Mouse (Mus musculus) retina, embryonic 14.5 days (tissue): ENCODE data around the gene Phb.

ENCODE experiments used
- DNase-seq: peaks from one replicate; pipeline ENCODE4 v3.0.0-alpha.2; 2015; ENCODE audit warnings: low spot score

The Phb gene

DNA sequence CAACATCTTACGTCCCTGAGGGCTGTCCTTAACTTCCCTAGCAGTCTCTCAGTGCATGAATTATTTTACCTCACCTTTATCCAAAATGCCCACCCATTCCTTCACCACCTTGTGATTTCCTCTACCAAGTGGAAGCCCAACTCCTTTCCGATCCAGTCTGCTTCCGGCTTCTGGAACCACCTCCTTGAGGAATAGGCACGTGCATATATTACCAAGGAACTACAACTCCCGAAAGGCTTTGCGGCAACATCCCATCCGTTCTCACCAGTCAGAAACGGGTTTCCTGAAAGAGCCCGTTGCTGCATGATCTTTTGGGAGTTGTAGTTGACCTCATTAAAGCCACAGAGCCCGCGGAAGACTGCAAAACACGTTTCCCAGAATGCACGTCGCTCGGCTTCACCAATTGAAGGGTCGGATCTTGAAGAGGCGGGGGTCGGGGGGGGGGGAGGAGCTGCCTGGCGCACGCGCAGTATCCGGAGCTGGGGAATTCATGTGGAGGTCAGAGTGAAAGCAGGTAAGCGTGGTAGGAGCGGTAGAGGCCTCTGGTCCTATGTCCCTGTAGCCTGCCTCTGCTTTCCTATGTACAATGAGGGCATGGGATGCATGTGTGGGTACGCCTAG is at the start of gene Phb:
TSS of gene Phb (plus strand) at position 429 of the 621 bp plus-strand sequence.
- DNase-seq, result peak; percentile 99

DNA sequence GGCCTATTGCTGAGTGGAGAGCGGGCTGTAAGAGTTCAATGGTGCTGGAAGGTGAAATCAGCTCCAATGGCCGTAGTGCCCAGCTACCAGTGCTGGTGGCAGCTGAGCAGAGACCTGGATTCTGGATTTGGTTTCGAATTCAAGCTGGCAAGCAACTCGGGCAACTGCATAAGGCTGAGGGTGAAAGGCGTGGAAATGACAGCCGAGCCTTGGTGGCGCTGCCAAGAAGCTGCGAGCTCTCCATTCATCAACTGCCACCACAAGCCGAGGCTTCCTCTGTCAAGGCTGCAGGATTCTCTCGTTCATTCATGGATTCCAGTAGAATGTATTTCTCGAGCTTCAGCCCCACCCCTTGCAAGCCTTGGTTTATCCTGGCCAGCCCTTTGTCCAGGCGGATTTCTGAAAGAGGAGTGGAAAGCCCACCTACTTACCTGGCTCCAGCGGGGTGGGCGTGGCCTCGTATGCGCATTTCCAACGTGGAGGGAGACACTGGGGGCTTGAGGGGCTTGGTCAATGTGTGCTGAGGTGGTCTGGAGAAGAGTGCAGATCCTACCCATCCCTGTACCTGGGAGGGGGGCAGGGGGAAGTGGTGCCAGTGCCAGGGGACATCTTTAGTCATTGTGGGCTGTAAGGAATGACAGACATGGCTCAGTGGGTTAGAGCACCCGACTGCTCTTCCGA is 48.8 kb upstream of the Phb start:
- no peak for DNase-seq

GRCm38 (mm10) chr11:95619081-95619480 is 47.7 kb upstream of the Phb start:
- DNase-seq, result no peak

DNA sequence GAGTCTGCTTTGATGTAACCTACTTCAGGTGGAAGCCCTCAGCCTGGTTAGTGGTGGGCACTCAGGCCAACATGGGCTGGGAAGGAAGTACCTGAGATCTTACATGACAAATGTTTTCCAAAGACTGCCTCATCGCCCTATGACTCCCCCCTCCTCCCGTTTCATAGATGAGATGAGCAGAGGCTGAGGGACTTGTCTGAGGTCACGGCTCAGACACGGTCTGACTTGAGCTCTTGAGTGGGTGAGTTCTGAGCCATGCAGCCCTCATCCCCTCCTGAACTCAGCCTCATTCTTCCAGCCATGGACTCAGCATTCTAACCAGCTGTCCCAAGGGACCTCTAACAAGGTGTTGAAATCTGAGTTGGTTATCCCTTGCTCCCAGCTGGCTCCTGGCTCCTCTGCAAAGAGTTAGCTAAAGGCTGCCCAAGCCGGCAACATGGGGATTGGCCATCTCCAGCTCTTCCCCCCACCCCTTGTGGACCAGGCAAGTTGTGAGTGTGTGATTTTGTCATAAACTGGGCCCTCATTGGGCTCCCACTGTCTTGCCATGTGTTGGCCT is 46.8 kb upstream of the Phb start:
- no peak for DNase-seq

DNA sequence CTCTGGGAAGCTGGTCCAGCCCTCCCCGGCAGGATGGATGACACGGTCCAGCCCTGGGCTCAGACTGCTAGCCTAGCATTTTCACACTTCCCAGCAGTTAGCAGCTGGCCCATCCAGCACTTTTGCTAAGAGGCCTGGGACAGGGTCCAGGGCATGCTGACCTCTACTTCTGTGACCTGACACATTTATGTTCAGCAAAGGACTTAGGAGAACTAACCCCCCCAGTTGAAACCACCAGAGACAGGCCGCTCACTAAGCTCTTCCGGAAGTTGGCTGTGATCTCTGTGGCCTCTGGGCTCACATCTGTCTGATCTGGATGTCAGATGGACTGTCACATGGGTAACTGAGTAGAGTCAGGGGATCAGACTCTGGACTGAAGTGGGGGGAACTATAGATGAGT is 45.7 kb upstream of the Phb start:
- DNase-seq, result no peak

- DNase-seq, result no peak
These were observed 45.1 kb upstream of the Phb start for GRCm38 (mm10) chr11:95621541-95622130.

DNA sequence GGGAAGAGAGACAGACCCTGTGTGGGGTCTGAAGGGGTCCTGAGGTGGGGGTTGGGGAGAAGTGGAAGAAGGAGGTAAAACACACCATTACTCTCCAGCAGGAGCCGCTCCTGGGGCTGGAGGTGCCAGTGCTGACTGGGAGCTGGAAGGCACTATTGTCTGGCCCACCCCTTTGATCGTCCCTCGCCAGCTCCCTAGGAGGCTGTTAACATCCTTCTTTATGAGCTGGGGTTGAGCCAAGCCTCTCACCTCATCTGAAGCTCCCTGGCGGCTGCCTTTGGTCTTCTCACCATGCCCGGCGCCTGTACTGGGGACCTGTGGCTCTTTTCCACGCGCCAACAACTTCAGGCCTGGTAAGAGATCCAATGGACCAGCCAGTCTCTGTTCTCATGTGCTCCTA is 44.3 kb upstream of the Phb start:
- DNase-seq, result no peak

- DNase-seq, result no peak
These were observed 36.2 kb upstream of the Phb start for GRCm38 (mm10) chr11:95630558-95630957.

DNA sequence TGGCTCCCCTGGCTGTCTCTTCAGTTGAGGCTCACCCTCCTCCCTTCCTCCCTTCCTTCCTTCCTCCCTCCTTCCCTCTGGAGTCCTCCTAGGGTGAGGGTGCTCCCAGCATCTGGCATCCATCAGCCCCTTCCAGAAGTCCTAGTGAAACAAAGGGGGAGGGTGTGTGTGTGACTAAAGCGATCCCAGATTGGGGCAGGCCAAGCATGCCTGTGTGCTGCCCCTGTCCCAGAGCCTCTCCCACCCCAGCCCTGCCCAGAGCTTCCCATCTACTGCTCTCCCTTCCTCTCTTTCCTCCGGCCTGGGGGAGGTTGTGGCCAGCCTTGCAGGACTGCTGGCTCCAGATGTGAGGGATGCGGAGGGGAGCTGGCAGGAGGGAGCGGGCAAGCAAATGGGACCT is 35.5 kb upstream of the Phb start:
- DNase-seq, result no peak

- peak; percentile 62 for DNase-seq
These were observed 34.3 kb upstream of the Phb start for GRCm38 (mm10) chr11:95632474-95632873.

DNA sequence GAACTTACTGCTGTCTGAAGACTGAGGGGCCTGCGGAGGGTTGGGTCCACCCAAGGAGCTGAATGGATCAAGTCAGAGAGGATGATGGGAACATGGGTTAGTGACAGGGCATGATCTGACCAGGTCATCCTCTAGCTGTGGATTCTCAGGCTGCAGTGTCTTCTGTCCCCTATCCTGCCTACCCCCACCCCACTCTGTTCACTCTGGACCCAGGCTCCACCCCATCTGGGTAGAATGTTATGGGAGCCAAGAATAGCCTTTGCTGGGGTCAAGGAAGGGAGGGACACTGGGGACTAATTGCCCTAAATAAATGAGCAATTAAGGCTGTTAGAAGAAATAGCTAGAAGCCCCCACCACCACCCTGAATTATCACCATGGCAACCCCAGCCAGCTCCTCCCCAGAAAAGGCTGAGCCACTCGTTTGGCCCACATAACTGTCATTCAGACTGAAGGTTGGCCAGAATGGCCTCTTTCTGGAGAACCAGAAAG is 33.2 kb upstream of the Phb start:
- peak; percentile 84 for DNase-seq

DNA sequence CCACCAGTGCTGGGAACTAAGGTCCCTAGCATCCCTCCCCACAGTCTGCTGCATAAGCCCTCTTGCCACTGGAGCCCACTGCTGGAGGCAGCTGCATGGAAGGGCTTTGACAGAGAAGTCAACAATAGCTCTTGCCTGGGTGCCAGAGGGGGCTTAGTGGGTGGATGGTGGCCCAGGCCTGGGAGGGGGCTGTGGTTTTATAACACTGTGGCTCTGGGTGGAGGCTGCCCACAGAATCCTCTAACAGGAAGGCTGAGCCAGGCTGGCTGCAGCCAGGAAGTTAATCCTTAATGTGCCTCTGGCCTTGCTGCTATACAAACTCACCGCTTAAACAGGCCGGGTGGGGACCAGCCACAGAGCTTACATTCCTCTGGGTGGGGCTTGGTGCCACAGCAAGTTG is 31.7 kb upstream of the Phb start:
- no peak for DNase-seq

DNA sequence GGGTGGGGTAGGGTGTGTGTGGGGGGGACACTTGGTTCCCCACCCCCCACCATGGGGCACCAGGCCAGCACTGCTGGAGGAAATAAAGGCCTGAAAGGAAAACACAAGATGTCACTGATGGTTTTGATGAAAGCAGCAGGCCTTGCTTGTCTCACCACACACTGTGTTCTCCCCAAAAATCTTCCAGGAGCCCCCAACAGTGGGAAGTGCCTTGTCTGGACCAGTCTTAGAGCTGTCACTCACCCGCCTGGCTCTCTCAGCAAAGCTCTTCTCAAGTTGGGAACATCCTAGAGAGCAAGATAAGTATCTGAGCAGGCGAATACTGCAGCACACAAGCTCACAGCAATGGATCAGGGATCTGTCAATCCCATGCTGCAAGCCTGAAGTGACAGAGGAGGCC is 26.0 kb upstream of the Phb start:
- no peak for DNase-seq

DNA sequence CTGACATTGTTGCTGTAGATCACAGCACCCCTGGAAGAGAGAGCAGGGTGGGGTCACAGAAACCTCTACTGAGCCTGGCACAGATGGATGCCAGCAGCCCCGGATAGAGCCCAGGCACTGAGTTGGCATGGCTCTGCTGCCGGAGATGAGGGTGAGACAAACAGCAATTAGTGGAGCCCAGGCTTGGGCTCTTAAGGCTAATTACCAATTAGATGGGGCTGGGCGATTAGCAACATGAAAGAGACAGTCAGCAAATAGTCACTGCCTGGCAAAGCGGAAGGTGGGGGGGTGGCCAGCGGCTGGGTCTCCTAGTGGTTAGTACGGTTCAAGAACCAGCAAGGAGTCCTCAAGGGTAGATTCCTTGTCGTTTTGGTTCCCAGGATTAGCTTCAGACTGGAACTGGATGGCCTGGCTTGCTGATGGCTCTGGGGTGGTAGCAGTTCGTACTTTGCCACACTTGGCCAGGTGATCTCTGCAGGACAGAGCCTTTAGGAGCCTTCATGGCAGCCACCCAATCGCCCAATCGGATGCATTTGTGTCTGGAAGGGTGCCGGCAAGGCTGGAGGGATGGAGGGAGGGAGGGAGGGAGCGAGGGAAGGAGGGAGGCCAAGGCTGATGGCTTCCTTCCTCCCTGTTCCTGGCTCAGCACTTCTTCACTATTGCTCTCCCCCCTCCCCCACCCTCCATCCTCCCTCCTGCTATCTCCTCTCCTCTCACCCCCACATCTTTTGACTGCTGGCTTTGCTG is 24.1 kb upstream of the Phb start:
- peak; percentile 52 for DNase-seq

- DNase-seq, result no peak
These were observed 22.9 kb upstream of the Phb start for GRCm38 (mm10) chr11:95643856-95644255.

DNA sequence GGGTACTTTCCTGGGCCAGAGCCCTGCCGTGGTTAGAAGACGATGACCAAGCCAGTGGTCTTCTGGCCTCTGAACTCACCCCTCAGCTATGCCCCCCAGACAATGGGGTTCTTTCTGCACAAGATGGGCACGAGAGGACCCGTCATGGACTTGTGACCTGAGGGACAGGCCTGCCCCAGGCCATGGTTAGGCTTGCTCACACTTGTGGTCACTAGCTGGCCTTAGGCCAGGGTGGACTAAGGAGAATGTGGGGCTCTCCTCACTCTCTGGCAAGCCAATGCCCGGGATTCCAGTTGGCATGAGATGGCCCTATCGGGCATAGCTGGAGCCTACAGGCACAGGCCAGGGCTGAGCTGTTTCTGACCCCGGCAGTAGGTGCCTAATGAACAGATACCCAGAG is 22.4 kb upstream of the Phb start:
- DNase-seq, result no peak

DNA sequence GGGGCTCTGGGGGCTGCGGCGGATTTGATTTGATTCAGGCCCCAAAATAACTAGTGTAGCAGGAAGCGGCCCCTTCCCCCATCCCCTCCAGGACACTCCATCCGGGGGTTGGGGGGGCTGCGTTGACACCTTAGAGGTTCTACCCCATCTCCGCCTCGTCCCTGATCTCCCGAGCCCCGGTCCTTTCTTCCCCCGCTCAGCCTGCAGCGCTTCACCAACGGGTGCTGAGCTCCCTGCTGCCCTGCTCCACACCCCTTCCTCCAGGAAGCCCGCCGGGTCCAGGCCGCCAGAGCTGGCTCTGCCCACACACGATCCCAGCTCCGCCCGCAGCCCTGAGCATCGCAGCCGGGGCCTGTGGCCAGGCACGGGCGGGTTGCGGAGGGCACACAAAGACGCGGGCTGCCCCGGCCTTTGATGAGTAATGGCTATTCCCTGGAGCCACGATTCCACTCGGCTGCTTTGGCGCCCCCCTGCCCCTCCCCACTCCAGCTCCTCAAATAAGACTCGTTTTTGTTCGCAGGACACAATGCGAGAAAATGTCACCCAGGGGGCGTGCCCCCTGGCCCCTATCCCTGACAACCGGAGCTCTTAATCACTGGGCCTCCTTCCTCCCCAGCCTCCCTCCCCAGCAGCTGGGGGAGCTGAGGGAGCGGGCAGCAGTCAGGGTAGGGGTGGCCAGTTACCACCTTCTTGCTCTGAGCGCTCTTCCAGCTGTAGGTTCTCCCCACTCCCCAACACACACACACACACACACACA is 21.2 kb upstream of the Phb start:
- peak; percentile 67 for DNase-seq

DNA sequence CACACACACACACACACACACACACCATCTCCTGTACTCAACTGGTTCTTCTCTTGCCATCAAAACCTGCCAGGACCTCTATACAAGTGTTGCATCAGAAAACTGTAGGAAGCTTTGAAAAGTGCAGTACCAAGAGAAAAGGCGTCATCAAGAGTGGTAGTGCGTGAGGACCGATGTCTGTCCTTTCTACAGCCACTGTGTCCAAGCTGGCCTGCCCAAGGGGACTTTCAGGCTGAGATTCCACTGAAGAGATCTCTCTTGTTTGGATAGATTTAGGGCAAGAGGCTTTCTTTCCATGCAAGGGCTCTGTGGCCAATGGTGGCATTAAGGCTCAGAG is 20.6 kb upstream of the Phb start:
- no peak for DNase-seq

DNA sequence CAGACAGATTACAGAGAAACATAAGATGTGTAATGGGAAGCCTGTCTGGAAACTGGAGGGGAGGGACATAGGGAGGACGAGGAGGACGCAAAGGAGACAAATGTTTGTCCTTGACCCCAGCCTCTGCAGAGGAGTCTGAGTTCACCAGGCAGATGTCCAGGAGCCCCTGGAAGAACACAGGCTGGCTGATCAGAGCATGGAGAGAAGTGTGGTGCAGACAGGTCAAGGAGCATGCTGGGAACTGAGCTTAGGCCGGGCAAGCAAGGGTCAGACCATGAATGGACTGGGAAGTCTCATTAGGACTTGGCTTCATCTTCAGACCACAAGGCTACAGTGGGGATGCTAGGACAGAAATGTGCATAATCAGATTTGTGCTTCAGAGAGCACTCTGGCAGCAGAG is 19.0 kb upstream of the Phb start:
- no peak for DNase-seq

DNA sequence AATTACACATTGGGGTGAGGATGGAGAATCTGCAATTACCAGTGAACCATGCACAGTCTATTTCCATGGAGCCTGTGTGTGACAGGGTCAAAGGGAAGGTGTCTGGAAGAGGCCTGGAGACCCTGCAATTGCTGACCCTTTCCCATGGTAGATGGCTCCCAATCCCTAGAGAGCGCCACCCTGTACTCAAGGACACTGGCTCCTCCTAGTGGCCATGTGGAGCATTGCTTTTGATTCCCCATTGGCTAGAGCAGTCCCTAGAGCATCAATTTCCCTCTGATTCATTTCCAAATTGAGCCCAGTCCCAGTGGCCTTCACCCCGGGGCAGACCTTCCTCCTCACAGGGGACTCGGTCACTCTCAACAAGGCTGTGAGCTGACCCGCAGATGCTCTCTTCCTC is 17.9 kb upstream of the Phb start:
- DNase-seq, result peak; percentile 97

DNA sequence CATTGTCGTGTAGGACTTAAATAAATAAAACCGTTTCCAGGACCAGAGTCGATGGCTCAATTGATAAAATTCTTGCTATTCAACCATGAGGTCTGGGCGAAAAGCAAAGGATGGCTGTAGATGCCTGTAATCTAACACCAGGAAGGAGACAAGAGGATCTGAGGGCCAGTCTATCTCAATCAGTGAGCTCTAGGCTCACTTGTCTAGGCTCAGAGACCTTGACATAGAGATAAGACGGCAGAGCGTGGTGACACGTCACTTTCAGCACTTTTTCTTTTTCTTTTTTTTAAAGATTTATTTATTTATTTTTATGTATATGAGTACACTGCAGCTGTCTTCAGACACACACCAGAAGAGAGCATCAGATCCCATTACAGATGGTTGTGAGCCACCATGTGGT is 17.2 kb upstream of the Phb start:
- DNase-seq, result no peak

DNA sequence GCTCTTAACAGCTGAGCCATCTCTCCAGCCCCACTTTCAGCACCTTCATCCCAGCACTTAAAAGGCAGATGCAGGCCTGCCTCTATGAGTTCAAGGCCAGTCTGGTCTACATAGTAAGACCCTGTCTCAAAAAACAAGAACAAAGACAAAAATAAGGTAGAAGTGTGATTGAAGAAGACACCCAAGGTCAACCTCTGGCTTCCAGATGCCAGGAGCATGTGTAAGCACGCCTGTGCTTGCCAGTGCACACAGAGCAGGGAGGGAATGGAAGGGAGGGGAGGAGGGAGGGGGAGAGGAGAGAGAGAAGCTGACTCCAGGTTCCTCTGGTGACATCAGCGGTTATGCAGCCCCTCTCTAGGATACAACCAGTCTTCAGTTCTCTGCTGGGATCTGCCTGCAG is 16.8 kb upstream of the Phb start:
- DNase-seq, result no peak
